23 mouse cellular contexts compared by ENCODE assay signal in genomic region chr12:102252525-102252924, GRCm38 (mm10). TPM values are rescaled to one million over a fixed set of nuclear protein-coding genes. Genes with fewer than 3 reads are reported as not detected.
DNase-seq lines count a peak whose midpoint lies in the region; ATAC-seq and TF ChIP-seq lines count a peak whose summit lies in the region.
"Had no signal": no experiment of that assay in that cellular context is flagged by ENCODE, and none has a peak within 500 bp of the region (broad histone marks: within the 10 kb centered on the region; RNA-seq: fewer than 3 reads in every experiment).

No protein-coding gene starts in this region.

- H3K4me2 ChIP-seq in lung, postnatal 0 days (replicated peaks; ENCODE audit: low read depth, low read length): no peak overlapping the region
- H3K4me2 ChIP-seq: forebrain, embryonic 13.5 days; heart, embryonic 12.5 days; heart, embryonic 15.5 days; hindbrain, embryonic 14.5 days had no signal

- no peak for TF ChIP-seq POLR2A in cerebellum, adult 2 months (IDR thresholded peaks at IDR 0.05; ENCODE audit: borderline replicate concordance, insufficient read depth, low read length)

- H3K27me3 ChIP-seq in lung, postnatal 0 days (replicated peaks; ENCODE audit: insufficient read depth, low read length): no peaks in the 10 kb centered on the region
- no peaks in the 10 kb centered on the region for H3K27me3 ChIP-seq in splenic B cell, adult 2 months (ENCODE audit: control insufficient read depth, insufficient read depth, low read length, poor library complexity, severe bottlenecking)
- no peaks in the 10 kb centered on the region for H3K27me3 ChIP-seq in cerebellum, adult 2 months (ENCODE audit: control insufficient read depth, insufficient read depth, low read length)
- H3K27me3 ChIP-seq: forebrain, embryonic 13.5 days; heart, embryonic 12.5 days; heart, embryonic 15.5 days had no signal

- H3K9ac ChIP-seq in lung, postnatal 0 days (replicated peaks; ENCODE audit: low read depth): no peak overlapping the region
- H3K9ac ChIP-seq: forebrain, embryonic 13.5 days; heart, embryonic 12.5 days; heart, embryonic 15.5 days; hindbrain, embryonic 14.5 days had no signal

- H3K4me3 ChIP-seq in lung, postnatal 0 days (ENCODE audit: low read depth, low read length): no peak overlapping the region
- no peak overlapping the region for H3K4me3 ChIP-seq in cerebellum, adult 2 months (replicated peaks; ENCODE audit: insufficient read depth, low read depth, low read length)
- H3K4me3 ChIP-seq: forebrain, embryonic 10.5 days; forebrain, embryonic 13.5 days; heart, embryonic 12.5 days; heart, embryonic 15.5 days had no signal

- TF ChIP-seq CTCF in lung, postnatal 0 days (IDR thresholded peaks at IDR 0.05): no peak
- TF ChIP-seq CTCF in cerebellum, adult 2 months (IDR thresholded peaks at IDR 0.05; ENCODE audit: borderline replicate concordance, insufficient read depth, low read depth, low read length): no peak

- peak; percentile 20 for DNase-seq in lung, postnatal 0 days (ENCODE audit: low spot score)
- no peak for DNase-seq in lung, postnatal 10 days
- peak; percentile 30 for DNase-seq in splenic B cell, adult 2 months (ENCODE audit: low read depth, low spot score)
- no peak for DNase-seq in cerebellum, adult 2 months
- no peak for DNase-seq in gastrocnemius, postnatal 25 days
- DNase-seq: adrenal gland, adult 2 months; adrenal gland, postnatal 14 days; cerebellum, adult 18-20 months; cerebellum, adult 9-11 months; cerebellum, postnatal 25 days; embryo, embryonic 11 days; gastrocnemius, postnatal 10 days had no signal

- no peaks in the 10 kb centered on the region for H3K36me3 ChIP-seq in lung, postnatal 0 days (ENCODE audit: insufficient read depth, low read length)
- H3K36me3 ChIP-seq in splenic B cell, adult 2 months (ENCODE audit: control insufficient read depth, insufficient read depth, low read length, poor library complexity, severe bottlenecking): no peaks in the 10 kb centered on the region
- H3K36me3 ChIP-seq: forebrain, embryonic 10.5 days; G1E; heart, embryonic 12.5 days; heart, embryonic 15.5 days had no signal

- H3K9me3 ChIP-seq in lung, postnatal 0 days (ENCODE audit: low read length): no peaks in the 10 kb centered on the region
- H3K9me3 ChIP-seq: forebrain, embryonic 10.5 days; forebrain, embryonic 13.5 days; G1E; heart, embryonic 12.5 days; heart, embryonic 15.5 days had no signal

- WGBS in lung, postnatal 0 days: 56% methylated on average over 1 of the region's 1 CpGs
- 89% methylated on average over 1 of the region's 1 CpGs for WGBS in cerebellum, adult 2 months

- TF ChIP-seq EP300 in lung, postnatal 0 days (IDR thresholded peaks at IDR 0.05): no peak

- H3K4me1 ChIP-seq in lung, postnatal 0 days (ENCODE audit: insufficient read depth, low read depth, low read length): no peaks in the 10 kb centered on the region
- no peaks in the 10 kb centered on the region; the same call in 1 of the 2 replicates for H3K4me1 ChIP-seq in cerebellum, adult 2 months (ENCODE audit: control insufficient read depth, insufficient read depth, low read length)
- H3K4me1 ChIP-seq: forebrain, embryonic 10.5 days; heart, embryonic 12.5 days; heart, embryonic 15.5 days had no signal

- no peak overlapping the region for H3K27ac ChIP-seq in lung, postnatal 0 days (ENCODE audit: low read length)
- no peak overlapping the region for H3K27ac ChIP-seq in cerebellum, adult 2 months (ENCODE audit: insufficient read depth, low read length)
- H3K27ac ChIP-seq: forebrain, embryonic 10.5 days; forebrain, embryonic 13.5 days; heart, embryonic 15.5 days; hindbrain, embryonic 14.5 days; hindbrain, postnatal 0 days had no signal

- ATAC-seq in lung, postnatal 0 days: no peak
- peak; percentile 38 to 42; a peak in 1 of 4 replicates for ATAC-seq in hematopoietic stem cell, adult 5-6 weeks (replicated peaks in 1 of 2; ENCODE audit: insufficient read depth in 1 of 2, low FRiP score in 2 of 2, low TSS enrichment in 1 of 2, low read depth in 1 of 2, poor library complexity in 2 of 2, severe bottlenecking in 2 of 2)
- ATAC-seq: forebrain, embryonic 13.5 days; forebrain, embryonic 16.5 days; hindbrain, postnatal 0 days; inflammation-experienced regulatory T-cells, adult 6 months; intestine, embryonic 16.5 days had no signal

RNA-seq across cellular contexts. Expression of gene Rin3, which starts 30.3 kb away (rescaled TPM):
- polyA plus RNA-seq in lung, postnatal 0 days (2015; fragmentation: Nextera tagmentation; extraction: Ambion mirVana): 17.7 and 19.3 TPM in 2 replicates
- total RNA-seq in hematopoietic stem cell, adult 5-6 weeks (2017): 41.8 and 63.7 TPM in 2 replicates
- 1.1 and 1.2 TPM in 2 replicates for polyA plus RNA-seq in cerebellum, adult 2 months (2012; rRNA removed)
- total RNA-seq in gastrocnemius, postnatal 25 days (2021): 1 to 10 TPM; 6.0 to 8.1 TPM

Comparison
In these comparisons a context has a peak if more than half of its experiments do, and no peak if none do; other contexts are left out.
1. DNase-seq: peak in lung, postnatal 0 days (single experiment) and splenic B cell, adult 2 months (single experiment); none in lung, postnatal 10 days (single experiment), cerebellum, adult 2 months (0 of 2) and gastrocnemius, postnatal 25 days (single experiment).